Mouse (Mus musculus) adrenal gland, postnatal 4 days (tissue): ENCODE measurements around the gene Mapre1. TPM values are rescaled to one million over a fixed set of nuclear protein-coding genes. Genes with fewer than 3 reads are reported as not detected.

Experiments used
- DNase-seq, 2 experiments: peaks; one replicate each; pipeline ENCODE4 v3.0.0; 2021 to 2022; ENCODE audit warnings: low spot score in 2 of 2, mixed read lengths in 2 of 2
- total RNA-seq, 2 experiments: library from RNA; stranded (reverse); gene quantifications; 2 replicates each; pipeline ENCODE4 v1.2.3; 2021

Gene Mapre1
- total RNA-seq, 2 experiments from 2014 or later = 132 to 148 TPM

DNA sequence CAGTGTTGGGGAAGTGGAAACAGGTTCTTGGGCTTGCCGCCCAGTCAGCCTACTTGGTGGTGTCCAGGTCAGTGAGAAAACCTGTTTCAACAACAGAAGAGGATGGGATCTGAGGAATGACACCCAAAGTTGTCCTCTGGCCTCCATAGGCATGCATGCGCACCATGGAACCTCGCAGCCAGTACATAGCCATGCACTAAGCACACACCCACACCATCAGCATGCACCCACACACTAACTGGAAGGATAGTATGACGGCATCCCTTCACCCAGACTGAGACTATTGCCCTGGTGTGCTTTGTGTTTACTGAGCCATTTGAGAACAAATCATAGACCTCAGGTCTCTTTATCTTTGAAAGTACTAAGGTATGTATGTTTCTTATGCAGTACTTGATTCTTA lies 34.4 kb downstream of the Mapre1 start:
- no peak for DNase-seq

- peak; percentile 37 to 54 for DNase-seq
Measured at GRCm38 (mm10) chr2:153778638-153779362, 37.7 kb downstream of the Mapre1 start.

GRCm38 (mm10) chr2:153779394-153779981 lies 38.4 kb downstream of the Mapre1 start, which contains the start of gene Efcab8:
Efcab8 (plus strand) TSS chr2:153779931.
- DNase-seq = no peak

DNA sequence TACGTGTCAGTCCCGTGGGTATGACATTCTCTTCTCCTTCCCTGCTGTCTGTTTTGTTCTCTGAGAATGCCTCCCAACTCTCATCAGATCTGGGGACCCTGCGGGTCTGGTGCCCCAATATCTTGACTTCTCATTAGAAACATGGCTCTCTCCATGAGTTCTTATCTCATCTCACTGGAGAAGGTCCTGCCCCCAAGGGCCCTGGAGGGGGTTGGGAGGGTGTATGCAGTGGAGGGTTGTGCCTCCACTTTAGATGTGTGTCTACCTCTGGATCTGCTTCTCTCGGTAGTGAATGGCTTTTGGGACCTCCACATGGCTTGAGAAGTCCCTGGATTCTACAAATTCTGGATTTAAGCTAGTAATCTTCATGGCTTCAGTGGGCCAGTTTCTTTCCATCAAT lies 40.1 kb downstream of the Mapre1 start:
- DNase-seq = no peak

DNA sequence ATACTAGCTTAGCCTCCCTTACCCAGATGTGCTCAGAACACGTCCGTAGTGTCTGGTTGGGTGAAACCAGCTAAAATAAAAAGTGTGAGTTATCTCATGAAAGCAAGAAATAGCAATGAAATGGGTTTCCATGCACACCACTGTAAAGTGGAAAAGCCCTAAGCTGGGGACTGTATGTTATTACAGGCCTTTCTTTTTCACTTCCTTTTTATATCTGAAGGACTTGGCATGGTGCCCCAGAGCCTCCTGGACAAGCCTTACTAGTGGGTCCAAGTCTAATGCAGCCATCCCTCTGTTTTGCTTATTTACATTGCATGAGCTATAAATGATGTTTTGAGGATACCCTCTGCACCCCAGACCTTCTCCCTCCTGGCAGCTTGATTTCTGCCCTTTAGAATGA lies 43.6 kb downstream of the Mapre1 start:
- DNase-seq = no peak

DNA sequence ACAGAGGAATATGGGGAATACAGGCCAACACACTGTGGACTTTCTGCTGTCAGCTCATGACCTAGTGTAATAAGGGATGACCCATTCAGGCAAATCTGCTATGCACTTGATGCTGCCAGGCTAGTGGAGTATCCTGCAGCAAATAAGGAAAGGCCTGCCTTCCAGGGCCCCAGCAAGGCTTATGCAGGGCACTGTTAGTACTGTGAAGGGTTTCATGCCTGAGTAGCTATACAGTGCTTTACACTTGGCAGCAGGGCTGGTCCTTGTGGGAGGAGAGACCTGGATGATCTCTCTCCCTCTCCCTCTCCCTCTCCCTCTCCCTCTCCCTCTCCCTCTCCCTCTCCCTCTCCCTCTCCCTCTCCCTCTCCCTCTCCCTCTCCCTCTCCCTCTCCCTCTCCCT lies 52.3 kb downstream of the Mapre1 start:
- no peak for DNase-seq

GRCm38 (mm10) chr2:153795090-153795489 lies 54.0 kb downstream of the Mapre1 start:
- DNase-seq = no peak

DNA sequence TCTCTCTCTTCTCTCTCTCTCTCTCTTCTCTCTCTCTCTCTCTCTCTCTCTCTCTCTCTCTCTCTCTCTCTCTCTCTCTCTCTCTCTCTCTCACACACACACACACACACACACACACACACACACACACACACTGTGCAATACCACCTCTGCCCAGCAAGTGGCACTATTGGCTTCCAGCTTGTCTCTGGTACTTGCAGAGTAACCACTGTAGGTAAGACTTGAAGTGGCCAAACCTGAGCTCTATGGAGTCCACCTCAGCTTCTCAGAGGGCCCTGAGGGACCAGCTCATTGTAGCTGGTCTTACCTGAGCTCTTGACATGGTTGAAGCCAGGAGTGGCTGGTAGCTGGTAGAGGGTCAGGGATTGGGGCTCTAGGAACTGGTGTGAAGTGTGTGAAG lies 66.4 kb downstream of the Mapre1 start:
- peak; percentile 43 to 51 for DNase-seq

DNA sequence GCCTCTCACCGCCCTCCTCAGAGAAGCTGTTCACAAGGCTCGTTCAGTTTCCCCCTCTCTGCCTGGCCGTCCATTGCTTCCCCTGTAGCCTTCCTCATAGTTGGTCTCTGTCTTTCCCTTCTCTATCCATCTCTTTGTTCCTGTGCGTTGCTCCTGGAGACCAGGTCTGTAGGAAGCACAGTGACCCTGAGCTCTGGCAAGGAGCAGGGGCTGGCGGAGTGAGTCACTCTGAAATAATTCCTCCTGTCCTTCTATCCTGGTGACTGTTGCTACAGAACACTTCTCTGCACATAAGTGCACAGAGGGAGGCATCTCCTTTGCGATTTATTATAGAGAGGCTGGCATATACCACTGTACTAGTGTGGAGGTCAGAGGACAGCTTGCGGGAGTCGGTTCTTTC lies 67.1 kb downstream of the Mapre1 start:
- DNase-seq = peak in 1 of 2 experiments; percentile 8

DNA sequence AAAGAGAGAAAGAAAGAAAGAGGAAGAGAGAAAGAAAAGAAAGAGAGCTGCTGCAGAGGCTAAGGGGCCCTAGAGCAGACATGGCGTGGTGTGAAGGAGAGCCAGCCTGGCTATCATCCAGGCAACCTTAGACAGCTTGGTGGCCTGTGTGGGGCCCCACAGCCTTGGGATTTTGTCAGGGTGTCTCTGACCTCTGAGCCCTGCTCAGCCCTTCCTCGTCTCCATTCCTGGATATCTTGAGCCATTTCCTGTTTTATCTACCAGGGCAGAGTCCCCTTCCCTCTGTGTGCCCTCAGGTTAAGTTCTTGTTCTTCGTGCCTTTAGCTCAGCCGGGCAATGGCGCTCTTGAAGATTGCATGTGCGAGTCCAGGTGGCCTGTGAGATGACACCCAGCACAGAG lies 67.8 kb downstream of the Mapre1 start:
- no peak for DNase-seq

GRCm38 (mm10) chr2:153809921-153810320 lies 68.8 kb downstream of the Mapre1 start:
- DNase-seq = peak in 1 of 2 experiments; percentile 34

- DNase-seq = no peak
Measured at GRCm38 (mm10) chr2:153822005-153822543, 81.0 kb downstream of the Mapre1 start.

Other genes with a start within 250 kb of the Mapre1 start
- not detected for gene 4930404H24Rik, start 248.5 kb upstream of the Mapre1 start, total RNA-seq
- gene Nol4l, start 211.3 kb upstream of the Mapre1 start, total RNA-seq = 10 to 100 TPM; 26.7 to 26.9 TPM
- 10 to 100 TPM; 44.2 to 45.8 TPM for gene Commd7, start 108.5 kb upstream of the Mapre1 start, total RNA-seq
- 1 to 10 TPM; 6.7 to 8.2 TPM for gene Dnmt3b, start 91.8 kb upstream of the Mapre1 start, total RNA-seq
- not detected for gene Dnmt3c, start 44.6 kb upstream of the Mapre1 start, total RNA-seq
- gene Efcab8, start 38.7 kb downstream of the Mapre1 start, total RNA-seq = under 1 TPM; 0.45 to 0.90 TPM
- not detected for gene Sun5, start 129.8 kb downstream of the Mapre1 start, total RNA-seq
- under 1 TPM in 1 of 2 experiments, not detected in 1; 0.17 TPM for gene Bpifb2, start 133.8 kb downstream of the Mapre1 start, total RNA-seq
- 1 to 10 TPM; 3.0 TPM for gene Bpifb6, start 159.1 kb downstream of the Mapre1 start, total RNA-seq
- gene Bpifb3, start 177.0 kb downstream of the Mapre1 start, total RNA-seq = not detected
- under 1 TPM in 1 of 2 experiments, not detected in 1; 0.20 TPM for gene Bpifb4, start 196.9 kb downstream of the Mapre1 start, total RNA-seq
- gene Bpifa6, start 233.7 kb downstream of the Mapre1 start, total RNA-seq = not detected